Mouse (Mus musculus): ENCODE results near the gene Copb2.

Gene Copb2

DNA sequence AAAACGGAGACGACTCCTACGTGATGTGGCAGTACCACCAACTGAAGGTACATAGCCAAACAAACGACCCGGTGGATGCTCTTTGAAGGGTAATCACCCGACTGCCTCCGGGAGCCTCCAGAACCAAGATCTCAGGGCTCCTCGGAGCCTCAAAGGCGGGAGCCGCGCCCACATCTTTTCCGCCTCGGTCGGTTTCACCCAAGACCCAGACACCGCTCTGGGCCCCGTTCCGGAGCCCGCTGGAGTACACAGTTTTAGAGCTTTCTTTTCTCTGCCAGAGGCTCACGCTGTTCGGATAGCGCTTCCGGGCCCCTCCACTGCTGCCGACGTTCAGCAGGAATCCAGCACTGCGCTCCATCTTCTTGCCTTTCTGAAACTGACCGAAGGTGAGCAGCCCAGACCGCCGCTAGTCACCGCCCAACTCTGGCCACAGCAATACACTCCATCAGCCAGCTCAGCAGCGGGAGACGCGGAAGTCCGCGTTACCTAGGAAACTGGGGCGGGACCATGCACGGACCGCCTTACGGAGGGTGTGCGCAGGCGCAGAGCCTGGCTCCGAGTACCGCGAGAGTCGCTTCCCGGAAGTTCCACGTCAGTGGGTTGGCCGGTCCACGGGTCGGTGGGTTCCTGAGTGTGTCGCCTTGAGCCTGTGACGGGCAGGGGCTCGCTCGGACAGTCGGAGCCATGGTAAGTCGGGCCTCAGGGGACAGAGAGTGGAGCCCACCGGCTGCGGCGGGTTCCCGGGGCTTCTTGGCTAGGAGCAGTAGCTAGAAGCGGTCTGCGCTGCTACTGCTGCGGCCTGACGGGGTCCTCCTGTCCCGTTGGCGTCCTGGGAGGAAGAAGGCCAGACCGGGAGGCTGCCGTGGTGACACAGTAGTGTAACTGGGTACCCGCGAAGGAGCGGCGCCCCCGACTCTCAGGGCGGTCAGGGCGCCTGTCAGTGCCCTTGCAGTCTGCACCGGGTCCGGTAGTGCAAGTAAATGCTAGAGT, at the start of gene Copb2:
Gene Copb2 (plus strand): TSS at position 585 of the 990 bp plus-strand sequence.
- DNase-seq (ENCODE audit: low read depth, low spot score) = peak; percentile 97

- no peak for DNase-seq (ENCODE audit: low read depth, low spot score)
Observed at GRCm38 (mm10) chr9:98523872-98524271, 39.6 kb upstream of the Copb2 start.

GRCm38 (mm10) chr9:98524786-98525542, 38.6 kb upstream of the Copb2 start:
- DNase-seq (ENCODE audit: low read depth, low spot score) = no peak

DNA sequence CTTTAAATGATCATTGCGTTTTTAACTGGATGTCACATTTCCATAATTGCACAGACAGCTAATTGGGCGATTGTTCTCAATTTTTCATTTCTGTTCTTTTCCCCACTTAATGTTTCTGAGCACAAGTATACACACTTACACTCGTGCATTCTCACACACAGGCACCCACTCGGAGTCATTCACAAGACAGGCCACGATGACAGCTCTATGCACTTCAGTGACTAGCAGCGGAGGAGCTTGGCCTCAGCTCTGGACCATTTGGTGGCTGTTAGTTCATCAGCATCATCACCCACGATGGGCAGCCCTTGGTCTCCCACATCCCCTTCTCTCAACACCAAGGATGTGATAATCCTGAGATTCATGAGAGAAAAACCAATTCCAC, 38.0 kb upstream of the Copb2 start:
- no peak for DNase-seq (ENCODE audit: low read depth, low spot score)

- DNase-seq (ENCODE audit: low read depth, low spot score) = no peak
Observed at GRCm38 (mm10) chr9:98527226-98527625, 36.3 kb upstream of the Copb2 start.

GRCm38 (mm10) chr9:98529776-98530175, 33.7 kb upstream of the Copb2 start:
- no peak for DNase-seq (ENCODE audit: low read depth, low spot score)

GRCm38 (mm10) chr9:98530999-98531398, 32.5 kb upstream of the Copb2 start:
- DNase-seq (ENCODE audit: low read depth, low spot score) = no peak

DNA sequence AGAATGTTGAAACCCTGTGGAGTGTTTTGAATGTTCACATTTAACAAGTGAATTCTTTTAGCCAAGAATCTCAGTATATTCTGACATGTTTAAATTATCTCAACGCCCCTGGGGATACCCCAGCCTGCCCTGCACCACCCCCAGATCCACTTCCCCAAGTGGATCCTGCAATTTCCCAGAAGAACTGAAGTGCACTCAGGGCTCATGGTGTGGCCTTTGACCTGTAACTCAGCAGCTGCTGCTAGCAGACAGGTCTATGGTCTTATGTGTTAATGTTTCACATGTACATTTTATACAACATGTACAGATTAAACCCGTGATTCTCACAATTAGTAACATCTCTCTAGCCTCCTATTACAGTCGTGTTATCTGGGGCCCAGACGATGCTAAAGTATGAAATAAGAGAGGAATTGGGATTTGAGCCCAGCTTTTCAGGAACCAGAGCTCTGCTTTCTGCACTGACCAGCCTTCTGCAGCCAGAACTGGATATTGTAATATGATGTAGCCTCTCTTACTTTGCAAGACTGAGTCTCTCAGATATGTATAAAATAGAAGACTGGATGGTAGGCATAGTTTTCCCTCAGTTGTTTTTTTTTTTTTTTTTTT, 28.7 kb upstream of the Copb2 start:
- no peak for DNase-seq (ENCODE audit: low read depth, low spot score)

DNA sequence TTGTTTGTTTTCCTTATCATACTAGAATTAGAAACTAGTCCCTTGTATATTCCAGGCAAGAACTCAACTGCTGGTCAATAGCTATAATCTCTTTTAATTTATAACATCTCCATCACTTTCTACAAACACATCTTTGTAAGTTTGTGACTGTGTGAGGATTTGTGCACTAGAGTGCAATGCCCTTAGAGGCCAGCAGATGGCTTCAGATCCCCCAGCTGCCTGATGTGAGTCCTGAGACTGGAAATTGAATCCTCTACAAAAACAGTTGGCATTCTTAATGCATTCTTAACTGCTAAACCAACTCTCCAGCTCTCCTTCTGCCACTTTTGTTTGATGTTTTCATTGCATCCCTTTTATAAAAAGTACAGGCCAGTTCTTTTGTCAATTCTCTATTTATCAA, 27.8 kb upstream of the Copb2 start:
- peak; percentile 45 for DNase-seq (ENCODE audit: low read depth, low spot score)

- DNase-seq (ENCODE audit: low read depth, low spot score) = no peak
Observed at GRCm38 (mm10) chr9:98538017-98538712, 25.4 kb upstream of the Copb2 start.

DNA sequence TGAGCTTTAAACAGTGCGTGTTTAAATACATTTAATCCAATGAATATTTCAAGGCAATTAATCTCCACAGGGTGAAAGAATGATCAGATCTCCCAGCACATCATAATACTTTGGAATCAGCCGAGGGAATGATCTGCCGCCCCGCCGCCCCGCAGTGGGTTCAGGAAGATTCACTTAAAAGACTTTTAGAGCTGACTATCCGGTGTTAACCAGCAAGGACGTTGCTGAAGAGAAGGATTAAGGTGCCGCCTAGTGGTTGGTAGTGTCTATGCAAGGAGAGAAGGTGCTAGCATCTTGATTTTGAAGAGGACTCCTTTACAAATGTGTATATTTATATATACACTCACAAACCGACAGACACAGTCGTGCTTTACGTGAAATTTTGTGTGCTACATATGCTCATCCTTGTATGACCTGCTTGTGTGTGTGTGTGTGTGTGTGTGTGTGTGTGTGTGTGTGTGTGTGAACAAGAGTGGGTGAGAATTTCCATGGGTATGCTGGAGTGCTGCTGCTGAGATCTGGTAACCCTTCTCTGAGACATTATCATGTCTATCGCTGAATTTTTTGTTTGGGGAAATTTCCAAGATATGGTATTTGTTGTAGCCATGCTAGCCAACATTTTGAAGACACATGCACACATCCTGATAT, 24.7 kb upstream of the Copb2 start:
- peak; percentile 78 for DNase-seq (ENCODE audit: low read depth, low spot score)

GRCm38 (mm10) chr9:98544042-98544441, 19.5 kb upstream of the Copb2 start:
- DNase-seq (ENCODE audit: low read depth, low spot score) = no peak

GRCm38 (mm10) chr9:98583852-98584251, 20.3 kb downstream of the Copb2 start:
- DNase-seq (ENCODE audit: low read depth, low spot score) = no peak

GRCm38 (mm10) chr9:98600094-98600493, 36.6 kb downstream of the Copb2 start:
- DNase-seq (ENCODE audit: low read depth, low spot score) = no peak

DNA sequence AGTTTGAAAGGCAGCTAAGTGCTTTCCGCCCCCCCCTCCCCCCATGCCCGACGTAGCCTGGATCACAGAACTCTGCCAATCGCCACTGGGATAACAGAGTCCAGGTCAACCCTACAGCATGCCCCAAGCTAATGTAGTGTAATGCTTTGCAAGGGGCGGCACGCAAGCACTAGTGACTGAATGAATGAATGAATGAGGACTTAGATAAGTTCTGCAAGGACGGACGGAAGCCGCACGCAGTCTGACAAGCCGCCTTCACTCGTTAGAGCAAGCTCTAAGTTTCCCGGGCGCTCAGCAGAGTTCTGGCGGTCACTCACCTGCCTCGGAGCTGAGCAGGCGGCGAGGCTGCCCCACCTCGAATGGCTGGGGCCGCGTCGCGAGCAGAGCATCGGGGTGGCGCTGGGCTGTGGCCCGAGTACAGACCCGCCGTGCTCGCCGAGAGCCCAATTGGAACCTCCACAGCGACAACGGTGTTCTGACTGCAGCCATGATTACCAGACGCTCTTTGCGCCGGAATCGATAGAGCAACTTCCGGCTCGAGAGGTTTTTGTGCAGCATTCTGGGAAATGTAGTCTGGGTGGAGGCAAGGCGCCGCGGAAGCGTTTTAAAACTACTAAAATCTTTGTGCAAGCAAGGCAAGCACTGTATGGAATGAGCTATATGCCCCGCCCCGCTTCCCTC, 37.8 kb downstream of the Copb2 start, which contains the start of gene Mrps22:
Gene Mrps22 (minus strand): TSS at position 505 of the 681 bp plus-strand sequence.
- DNase-seq (ENCODE audit: low read depth, low spot score) = peak; percentile 88

- no peak for DNase-seq (ENCODE audit: low read depth, low spot score)
Observed at GRCm38 (mm10) chr9:98601837-98602359, 38.4 kb downstream of the Copb2 start.

GRCm38 (mm10) chr9:98604896-98605295, 41.4 kb downstream of the Copb2 start:
- no peak for DNase-seq (ENCODE audit: low read depth, low spot score)

GRCm38 (mm10) chr9:98628480-98628879, 65.0 kb downstream of the Copb2 start:
- peak; percentile 42 for DNase-seq (ENCODE audit: low read depth, low spot score)

DNA sequence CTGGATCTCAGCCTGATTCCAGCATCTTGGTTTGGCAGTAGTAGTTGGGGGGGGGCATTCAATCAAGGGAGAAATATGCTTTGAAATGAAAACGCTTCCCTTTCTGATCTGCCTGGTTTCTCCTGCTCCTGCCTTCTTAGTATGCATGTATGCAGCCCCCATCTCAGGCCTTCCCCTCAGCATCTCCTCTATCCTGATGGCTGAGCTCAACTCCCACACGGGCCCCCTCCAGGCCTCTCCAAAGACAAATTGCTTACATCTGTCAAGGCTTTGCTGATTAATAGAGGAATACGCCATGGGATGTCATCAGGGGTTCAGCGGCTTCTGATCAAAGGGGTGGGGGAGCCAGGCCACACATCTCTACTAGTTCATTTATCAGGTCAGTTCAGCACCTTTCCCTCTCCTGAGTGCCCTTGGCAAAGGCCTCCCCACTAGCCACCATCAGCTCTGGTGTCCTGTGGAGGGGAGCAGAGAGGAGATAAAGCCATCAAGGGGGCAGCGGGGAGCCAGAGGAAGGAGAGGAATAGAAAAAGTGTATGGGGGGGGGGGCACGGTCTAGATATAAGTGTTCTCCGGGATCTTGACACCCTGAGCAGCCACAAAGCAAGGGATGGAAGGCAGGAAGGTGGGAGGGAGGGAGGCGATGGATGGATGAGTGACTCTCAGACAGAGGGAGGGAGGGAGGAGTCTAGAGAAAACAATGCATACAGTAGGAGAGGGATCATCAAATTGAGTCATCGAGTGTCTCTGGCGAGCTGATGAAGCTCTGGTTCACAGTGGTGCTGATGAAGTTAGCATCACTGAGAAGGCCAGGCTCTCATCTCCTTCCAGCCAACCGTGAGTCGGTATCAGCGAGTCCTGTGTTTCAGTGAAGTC, 70.0 kb downstream of the Copb2 start:
- no peak for DNase-seq (ENCODE audit: low read depth, low spot score)

All from ES-CJ7 (cell line).